Mouse (Mus musculus) lung, postnatal 0 days (tissue): ENCODE data around the gene Gad2.

Source experiments
- CTCF ChIP-seq: IDR thresholded peaks from 2 replicates; pipeline ENCODE4 v1.5.1; 2016; ENCODE audit warnings: antibody characterized with exemption, mild to moderate bottlenecking
- EP300 ChIP-seq: IDR thresholded peaks from 2 replicates; pipeline ENCODE4 v1.6.1; 2016; ENCODE audit warnings: antibody characterized with exemption, mild to moderate bottlenecking, control low read depth

DNA sequence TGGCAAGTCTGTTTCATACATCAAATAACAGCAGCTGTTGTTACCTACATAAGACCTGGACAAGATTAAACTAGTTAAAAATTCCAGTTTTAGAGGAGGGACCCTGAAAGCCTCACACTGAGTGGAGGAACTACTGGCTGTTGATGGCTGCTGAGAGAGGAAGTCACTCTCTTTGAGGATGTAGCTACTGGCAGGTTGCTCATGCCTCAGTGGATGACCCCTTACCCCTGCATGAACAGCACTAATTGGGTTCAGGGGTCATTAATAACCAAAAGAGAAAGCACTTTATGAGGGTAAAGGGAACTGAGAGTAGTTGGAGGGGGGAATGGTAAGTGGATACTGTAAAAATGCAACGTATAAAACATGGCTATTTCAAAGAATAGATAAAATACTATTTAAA lies 105.1 kb downstream of the Gad2 start:
- TF ChIP-seq CTCF (no peak), EP300 (no peak)
